25 mouse cellular contexts compared by ENCODE assay signal in the genomic region with DNA sequence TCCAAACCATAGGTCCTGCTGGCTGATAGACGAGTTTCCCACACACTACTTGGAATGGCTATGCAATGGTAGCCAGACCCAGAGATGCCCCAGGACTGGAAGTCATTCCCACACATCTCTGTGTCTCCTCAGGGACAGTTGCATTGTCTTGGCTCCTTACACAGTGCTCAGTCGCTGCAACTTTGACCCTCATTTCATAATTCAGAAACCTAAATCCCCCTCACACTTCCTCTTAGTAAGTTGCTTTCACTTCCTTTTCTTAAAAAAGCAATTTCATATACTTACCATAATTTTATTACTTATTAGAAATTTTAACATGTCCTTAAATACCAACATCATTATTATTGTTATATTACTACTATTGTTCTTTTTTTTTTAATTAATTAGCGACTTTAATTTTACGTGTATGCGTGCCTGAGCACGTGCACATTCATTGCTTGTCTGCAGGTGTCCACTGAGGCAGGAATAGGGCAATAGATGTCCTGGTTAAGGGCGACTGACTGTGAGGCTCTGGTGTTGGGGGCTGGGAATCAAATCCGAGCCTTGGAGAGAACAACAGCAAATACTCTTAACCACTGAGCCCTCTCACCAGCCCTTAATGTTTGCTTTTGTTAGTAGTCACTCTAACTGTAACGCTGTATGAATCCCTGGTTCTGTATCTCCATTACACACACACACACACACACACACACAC.
A peak's percentile ranks its signal among the peaks of the same experiment; 100 is the strongest.
DNase-seq lines count a peak whose midpoint lies in the region; ATAC-seq and TF ChIP-seq lines count a peak whose summit lies in the region.
"Had no signal": no experiment of that assay in that cellular context is flagged by ENCODE, and none has a peak within 500 bp of the region (broad histone marks: within the 10 kb centered on the region; RNA-seq: fewer than 3 reads in every experiment).

No protein-coding gene starts in this region.

- no peaks in the 10 kb centered on the region for H3K36me3 ChIP-seq in forebrain, embryonic 12.5 days (replicated peaks)
- H3K36me3 ChIP-seq in forebrain, postnatal 0 days (ENCODE audit: insufficient read depth): no peaks in the 10 kb centered on the region
- no peaks in the 10 kb centered on the region for H3K36me3 ChIP-seq in macrophage (ENCODE audit: inconsistent target)
- no peaks in the 10 kb centered on the region for H3K36me3 ChIP-seq in thymus, adult 2 months (ENCODE audit: control insufficient read depth, insufficient read depth, low read length)
- H3K36me3 ChIP-seq: embryonic facial prominence, embryonic 10.5 days; hindbrain, embryonic 15.5 days; kidney, embryonic 15.5 days; limb, embryonic 10.5 days; liver, embryonic 12.5 days; neural tube, embryonic 15.5 days had no signal

- DNase-seq in forebrain, postnatal 0 days: no peak
- peak; percentile 40 for DNase-seq in lung, postnatal 36 days
- no peak for DNase-seq in lung, postnatal 25 days (ENCODE audit: low spot score)
- peak; percentile 86 for DNase-seq in A20 (ENCODE audit: low read depth, low spot score)
- no peak for DNase-seq in thymus, adult 2 months
- no peak for DNase-seq in testis, postnatal 14 days (ENCODE audit: low spot score)
- DNase-seq: adrenal gland, postnatal 25 days; cerebellum, adult 2 months; cerebellum, postnatal 36 days; gastrocnemius, postnatal 36 days; heart, postnatal 14 days; lung, adult 2 months; right cerebral cortex, postnatal 25 days; thymus, postnatal 36 days had no signal

- peak overlapping the region; percentile 68 for H3K27ac ChIP-seq in forebrain, embryonic 12.5 days
- H3K27ac ChIP-seq in forebrain, postnatal 0 days (ENCODE audit: low read depth, low read length): no peak overlapping the region
- H3K27ac ChIP-seq in macrophage: peak overlapping the region; percentile 48
- no peak overlapping the region for H3K27ac ChIP-seq in thymus, adult 2 months (ENCODE audit: control insufficient read depth, insufficient read depth, low read length)
- H3K27ac ChIP-seq: embryonic facial prominence, embryonic 10.5 days; hindbrain, embryonic 15.5 days; kidney, embryonic 15.5 days; limb, embryonic 10.5 days; liver, embryonic 12.5 days; neural tube, embryonic 15.5 days had no signal

- peaks cover 28% of the 10 kb centered on the region for H3K27me3 ChIP-seq in forebrain, embryonic 12.5 days
- H3K27me3 ChIP-seq in forebrain, postnatal 0 days (ENCODE audit: insufficient read depth, low read length): no peaks in the 10 kb centered on the region
- no peaks in the 10 kb centered on the region for H3K27me3 ChIP-seq in thymus, adult 2 months (ENCODE audit: control insufficient read depth, insufficient read depth, low read length)

- H3K4me1 ChIP-seq in forebrain, embryonic 12.5 days: peaks cover 52% of the 10 kb centered on the region
- H3K4me1 ChIP-seq in forebrain, postnatal 0 days (ENCODE audit: insufficient read depth): no peaks in the 10 kb centered on the region
- H3K4me1 ChIP-seq in thymus, adult 2 months (replicated peaks; ENCODE audit: control insufficient read depth, insufficient read depth, low read length): peaks cover 4% of the 10 kb centered on the region
- H3K4me1 ChIP-seq: limb, embryonic 10.5 days; liver, embryonic 12.5 days; megakaryocyte, embryonic 14.5 days had no signal

- no peak for ATAC-seq in forebrain, embryonic 12.5 days (ENCODE audit: low FRiP score)
- no peak for ATAC-seq in forebrain, postnatal 0 days
- ATAC-seq: intestine, postnatal 0 days; liver, embryonic 12.5 days had no signal

- no peak for TF ChIP-seq POLR2A in thymus, adult 2 months (IDR thresholded peaks at IDR 0.05; ENCODE audit: control insufficient read depth, extremely low read depth, insufficient read depth, low read length, poor library complexity)

- TF ChIP-seq CTCF in forebrain, postnatal 0 days (IDR thresholded peaks at IDR 0.05; ENCODE audit: low read depth): no peak
- TF ChIP-seq CTCF in thymus, adult 2 months (IDR thresholded peaks at IDR 0.05; ENCODE audit: borderline replicate concordance, control insufficient read depth, extremely low read depth, insufficient read depth, low read length, poor library complexity): no peak

- H3K79me2 ChIP-seq in macrophage (ENCODE audit: inconsistent target): no peaks in the 10 kb centered on the region

- 74% methylated on average over 9 of the region's 9 CpGs for WGBS in forebrain, embryonic 12.5 days
- WGBS in forebrain, postnatal 0 days: 67% methylated on average over 9 of the region's 9 CpGs
- WGBS in macrophage (ENCODE audit: missing documents): 19% methylated on average over 9 of the region's 9 CpGs
- 64% methylated on average over 9 of the region's 9 CpGs for WGBS in thymus, adult 2 months

- H3K4me3 ChIP-seq in forebrain, embryonic 12.5 days (replicated peaks): no peak overlapping the region
- H3K4me3 ChIP-seq in forebrain, postnatal 0 days (ENCODE audit: low read depth, low read length): no peak overlapping the region
- no peak overlapping the region for H3K4me3 ChIP-seq in macrophage (ENCODE audit: inconsistent target)
- H3K4me3 ChIP-seq in thymus, adult 2 months (ENCODE audit: control insufficient read depth, insufficient read depth, low read length): no peak overlapping the region
- H3K4me3 ChIP-seq: embryonic facial prominence, embryonic 10.5 days; hindbrain, embryonic 15.5 days; kidney, embryonic 15.5 days; limb, embryonic 10.5 days; liver, embryonic 12.5 days; megakaryocyte, embryonic 14.5 days; neural tube, embryonic 15.5 days had no signal

- H3K4me2 ChIP-seq in forebrain, embryonic 12.5 days: no peak overlapping the region
- H3K4me2 ChIP-seq in forebrain, postnatal 0 days (ENCODE audit: low read depth): no peak overlapping the region
- H3K4me2 ChIP-seq: heart, embryonic 11.5 days; hindbrain, embryonic 15.5 days; kidney, embryonic 15.5 days; liver, embryonic 12.5 days; neural tube, embryonic 15.5 days had no signal

- no peak overlapping the region for H3K9ac ChIP-seq in forebrain, embryonic 12.5 days
- H3K9ac ChIP-seq in forebrain, postnatal 0 days: no peak overlapping the region
- H3K9ac ChIP-seq: hindbrain, embryonic 15.5 days; kidney, embryonic 15.5 days; liver, embryonic 12.5 days; neural tube, embryonic 15.5 days had no signal

- no peaks in the 10 kb centered on the region; the same call in 1 of the 2 replicates for H3K9me3 ChIP-seq in forebrain, embryonic 12.5 days
- peaks cover 5% of the 10 kb centered on the region; the same call in 1 of the 2 replicates for H3K9me3 ChIP-seq in forebrain, postnatal 0 days (ENCODE audit: low read length)
- H3K9me3 ChIP-seq: liver, embryonic 12.5 days had no signal

Comparison
In these comparisons a context has a peak if more than half of its experiments do, and no peak if none do; other contexts are left out.
1. H3K27ac ChIP-seq: peak in forebrain, embryonic 12.5 days (single experiment) and macrophage (single experiment); none in forebrain, postnatal 0 days (single experiment) and thymus, adult 2 months (single experiment).
2. DNase-seq: peak in lung, postnatal 36 days (single experiment) and A20 (single experiment); none in forebrain, postnatal 0 days (single experiment), lung, postnatal 25 days (single experiment), thymus, adult 2 months (single experiment) and testis, postnatal 14 days (single experiment).